Mouse (Mus musculus): ENCODE measurements around the gene Rgs6.

The Rgs6 gene

GRCm38 (mm10) chr12:82762046-82762445 is 174.0 kb downstream of the Rgs6 start:
- no peak for DNase-seq

GRCm38 (mm10) chr12:82768726-82769125 is 180.6 kb downstream of the Rgs6 start:
- no peak for DNase-seq

- no peak for DNase-seq
Observed at GRCm38 (mm10) chr12:82772215-82772614, 184.1 kb downstream of the Rgs6 start.

- no peak for DNase-seq
Observed at GRCm38 (mm10) chr12:82774576-82774975, 186.5 kb downstream of the Rgs6 start.

GRCm38 (mm10) chr12:82776686-82777085 is 188.6 kb downstream of the Rgs6 start:
- DNase-seq: no peak

- no peak for DNase-seq
Observed at GRCm38 (mm10) chr12:82780936-82781335, 192.8 kb downstream of the Rgs6 start.

GRCm38 (mm10) chr12:82781414-82781813 is 193.3 kb downstream of the Rgs6 start:
- DNase-seq: no peak

GRCm38 (mm10) chr12:82792122-82792521 is 204.0 kb downstream of the Rgs6 start:
- no peak for DNase-seq

GRCm38 (mm10) chr12:82799892-82800291 is 211.8 kb downstream of the Rgs6 start:
- DNase-seq: no peak

- no peak for DNase-seq
Observed at GRCm38 (mm10) chr12:82801736-82802135, 213.6 kb downstream of the Rgs6 start.

GRCm38 (mm10) chr12:82802711-82803110 is 214.6 kb downstream of the Rgs6 start:
- no peak for DNase-seq

GRCm38 (mm10) chr12:82805167-82805566 is 217.1 kb downstream of the Rgs6 start:
- DNase-seq: peak; percentile 36 to 45

GRCm38 (mm10) chr12:82810631-82811030 is 222.5 kb downstream of the Rgs6 start:
- no peak for DNase-seq

- no peak for DNase-seq
Observed at GRCm38 (mm10) chr12:82815982-82816381, 227.9 kb downstream of the Rgs6 start.

GRCm38 (mm10) chr12:82819328-82819727 is 231.2 kb downstream of the Rgs6 start:
- peak; percentile 24 to 29 for DNase-seq

- peak in 1 of 2 experiments; percentile 4 for DNase-seq
Observed at GRCm38 (mm10) chr12:82819991-82820390, 231.9 kb downstream of the Rgs6 start.

GRCm38 (mm10) chr12:82822821-82823620 is 234.9 kb downstream of the Rgs6 start:
- no peak for DNase-seq

- no peak for DNase-seq
Observed at GRCm38 (mm10) chr12:82830333-82830732, 242.2 kb downstream of the Rgs6 start.

- no peak for DNase-seq
Observed at GRCm38 (mm10) chr12:82838544-82838943, 250.5 kb downstream of the Rgs6 start.

- peak in 1 of 2 experiments; percentile 22 for DNase-seq
Observed at GRCm38 (mm10) chr12:82841566-82841965, 253.5 kb downstream of the Rgs6 start.

- no peak for DNase-seq
Observed at GRCm38 (mm10) chr12:82848304-82848872, 260.3 kb downstream of the Rgs6 start.

GRCm38 (mm10) chr12:82854902-82855301 is 266.8 kb downstream of the Rgs6 start:
- no peak for DNase-seq

GRCm38 (mm10) chr12:82855333-82856107 is 267.4 kb downstream of the Rgs6 start:
- DNase-seq: peak in 1 of 2 experiments; percentile 7

- no peak for DNase-seq
Observed at GRCm38 (mm10) chr12:82865686-82866085, 277.6 kb downstream of the Rgs6 start.
